Mouse (Mus musculus) MEL (cell line): ENCODE measurements around the gene Armc7.

Source experiments
- CTCF ChIP-seq, 3 experiments: IDR thresholded peaks in 2 of 3; conservative IDR thresholded peaks in 1 of 3; 2 replicates each; pipeline ENCODE4 v1.5.1; 2011 to 2012; ENCODE audit warnings: low read length in 3 of 3, low read depth in 2 of 3, mild to moderate bottlenecking in 2 of 3, improper control_type of control experiment in 1 of 3, inconsistent platforms in 1 of 3, mixed read lengths in 1 of 3, moderate library complexity in 1 of 3; ENCODE audit not compliant: control insufficient read depth in 1 of 3, insufficient read depth in 1 of 3, poor library complexity in 1 of 3, severe bottlenecking in 1 of 3
- ELF1 ChIP-seq: IDR thresholded peaks from 2 replicates; pipeline ENCODE4 v1.6.1; 2014; ENCODE audit warnings: low read depth, mild to moderate bottlenecking, inconsistent platforms, low read length, improper control_type of control experiment, moderate library complexity
- KAT2A ChIP-seq: conservative IDR thresholded peaks from 2 replicates; pipeline ENCODE4 v1.6.1; 2012; ENCODE audit warnings: low read depth, low read length, improper control_type of control experiment, inconsistent platforms
- MAZ ChIP-seq: IDR thresholded peaks from 2 replicates; pipeline ENCODE4 v1.6.1; 2012; ENCODE audit warnings: low read depth, mild to moderate bottlenecking, inconsistent platforms, low read length, improper control_type of control experiment
- POLR2A ChIP-seq, 2 experiments: IDR thresholded peaks; 2 replicates each; pipeline ENCODE4 v1.6.1; 2011 to 2012; ENCODE audit warnings: low read length in 2 of 2, mild to moderate bottlenecking in 2 of 2, control low read depth in 1 of 2, improper control_type of control experiment in 1 of 2, low read depth in 1 of 2, moderate library complexity in 1 of 2; ENCODE audit not compliant: control insufficient read depth in 1 of 2, insufficient read depth in 1 of 2, poor library complexity in 1 of 2
- RCOR1 ChIP-seq: IDR thresholded peaks from 2 replicates; pipeline ENCODE4 v1.6.1; 2012; ENCODE audit warnings: low read depth, mild to moderate bottlenecking, inconsistent platforms, low read length, improper control_type of control experiment
- TCF12 ChIP-seq: IDR thresholded peaks from 2 replicates; pipeline ENCODE4 v1.6.1; 2014; ENCODE audit warnings: low read depth, mild to moderate bottlenecking, inconsistent platforms, low read length, improper control_type of control experiment, moderate library complexity
- UBTF ChIP-seq: IDR thresholded peaks from 2 replicates; pipeline ENCODE4 v1.6.1; 2012; ENCODE audit warnings: low read depth, mild to moderate bottlenecking, inconsistent platforms, low read length, improper control_type of control experiment, moderate library complexity, borderline replicate concordance; ENCODE audit not compliant: insufficient read depth

DNA sequence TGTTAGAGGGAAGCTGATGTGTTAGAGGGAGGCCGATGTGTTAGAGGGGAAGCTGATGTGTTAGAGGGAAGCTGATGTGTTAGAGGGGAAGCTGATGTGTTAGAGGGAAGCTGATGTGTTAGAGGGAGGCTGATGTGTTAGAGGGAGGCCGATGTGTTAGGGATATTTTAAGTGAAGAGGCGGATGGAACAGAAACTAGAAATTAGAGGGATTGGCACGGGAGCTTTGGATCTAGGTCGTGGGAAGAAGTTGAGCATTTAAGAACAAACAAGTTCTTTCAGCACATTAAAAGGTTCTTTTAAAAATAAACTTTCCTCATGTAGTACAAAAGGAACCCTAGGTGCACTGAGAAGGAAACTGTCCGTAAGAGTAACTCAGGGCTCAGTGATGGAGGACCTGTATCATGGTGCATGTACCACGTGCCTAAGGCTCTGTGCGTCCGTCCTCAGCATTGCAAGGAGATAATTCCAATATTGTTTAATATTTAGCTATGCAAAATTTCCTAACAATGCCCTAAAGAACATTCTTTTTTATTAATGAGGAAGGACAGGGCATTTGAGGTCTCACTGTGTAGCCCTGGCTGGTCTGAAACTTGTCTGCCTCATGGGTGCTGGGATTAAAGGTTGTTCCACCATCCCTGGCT lies 3.0 kb downstream of the Armc7 start:
- TF ChIP-seq MAZ = no peak
- TF ChIP-seq UBTF = no peak
- no peak for TF ChIP-seq CTCF (IDR thresholded peaks at IDR 0.05 in 2 of 3, conservative IDR thresholded peaks at IDR 0.05 in 1 of 3; ENCODE audit: control insufficient read depth in 1 of 3, insufficient read depth in 1 of 3, low read depth in 2 of 3, low read length in 3 of 3, poor library complexity in 1 of 3, severe bottlenecking in 1 of 3)
- no peak for TF ChIP-seq RCOR1
- no peak for TF ChIP-seq KAT2A
- no peak for TF ChIP-seq TCF12
- no peak for TF ChIP-seq POLR2A (IDR thresholded peaks at IDR 0.05; ENCODE audit: control insufficient read depth in 1 of 2, insufficient read depth in 1 of 2, low read depth in 1 of 2, low read length in 2 of 2, poor library complexity in 1 of 2)
- no peak for TF ChIP-seq ELF1
